Mouse (Mus musculus): ENCODE measurements at regions not wholly inside any gene's neighbourhood (a gene's known extent, or its start where the extent isn't known, plus 50 kb on each side); places are given as distances from the start of the nearest gene placed in this dataset.

GRCm38 (mm10) chr13:51297231-51297880 lies 111.1 kb upstream of the S1pr3 start:
- no peak for DNase-seq (ENCODE audit: low spot score in 2 of 2)

GRCm38 (mm10) chr13:51299047-51299760 lies 109.2 kb upstream of the S1pr3 start:
- DNase-seq (ENCODE audit: low spot score in 2 of 2) = no peak

- no peak for DNase-seq (ENCODE audit: low spot score in 2 of 2)
Measured at GRCm38 (mm10) chr13:51301476-51301875, 107.0 kb upstream of the S1pr3 start.

DNA sequence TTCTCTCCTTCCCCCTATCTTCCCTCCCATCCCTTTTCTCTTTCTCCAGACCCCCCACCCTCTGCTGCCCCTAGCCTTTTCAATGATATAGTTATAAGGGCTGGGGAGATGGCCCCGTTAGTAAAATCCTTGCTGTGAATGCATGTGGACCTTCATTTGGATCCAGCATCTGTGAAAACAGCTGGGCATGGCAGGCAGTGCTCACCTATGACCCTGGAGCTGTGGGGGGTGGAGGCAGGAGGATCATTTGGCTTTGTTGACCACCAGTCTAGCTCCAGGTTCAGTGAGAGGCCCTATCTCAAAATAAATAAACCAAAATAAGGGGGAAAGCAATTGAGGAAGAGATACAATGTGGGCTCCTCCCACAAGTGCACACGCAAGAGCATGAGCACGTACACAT lies 105.3 kb upstream of the S1pr3 start:
- no peak for DNase-seq (ENCODE audit: low spot score in 2 of 2)

DNA sequence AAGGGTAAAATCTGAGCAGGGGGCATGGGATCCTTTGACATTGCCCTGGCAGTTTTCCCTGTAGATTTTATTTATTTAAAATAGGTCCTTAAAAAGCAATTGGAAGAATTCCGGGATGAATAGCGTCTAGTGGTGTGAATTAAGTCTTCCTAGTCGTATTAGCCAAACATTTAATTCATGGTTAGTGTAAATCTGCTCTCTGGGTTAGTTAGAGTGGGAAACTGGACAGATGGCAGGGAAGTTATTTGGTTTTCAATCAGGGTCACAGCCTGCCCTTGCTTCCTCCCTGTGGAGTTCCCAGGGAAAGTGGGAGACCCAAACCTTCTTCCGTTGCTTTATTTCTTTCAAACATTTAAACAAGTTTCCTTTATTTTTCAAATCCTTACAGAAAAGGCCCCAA lies 103.8 kb upstream of the S1pr3 start:
- DNase-seq (ENCODE audit: low spot score in 2 of 2) = no peak

DNA sequence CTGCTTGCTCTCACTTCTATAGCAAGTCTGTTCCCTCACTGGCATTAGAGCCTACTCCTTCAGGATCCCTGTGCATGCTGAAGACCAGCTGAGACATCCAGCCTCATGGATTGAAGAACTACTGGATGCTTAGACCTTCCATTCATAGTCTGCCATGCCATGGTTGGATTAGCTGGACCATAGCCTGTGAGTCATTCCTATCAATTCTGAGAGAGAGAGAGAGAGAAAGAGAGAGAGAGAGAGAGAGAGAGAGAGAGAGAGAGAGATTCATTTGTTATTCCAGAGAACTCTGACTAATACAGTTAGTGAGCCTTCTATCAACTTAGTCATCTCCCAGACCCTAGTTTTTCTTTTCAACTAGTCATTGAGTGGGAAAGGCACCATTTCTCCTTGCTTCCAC lies 99.0 kb upstream of the S1pr3 start:
- DNase-seq (ENCODE audit: low spot score in 2 of 2) = no peak

DNA sequence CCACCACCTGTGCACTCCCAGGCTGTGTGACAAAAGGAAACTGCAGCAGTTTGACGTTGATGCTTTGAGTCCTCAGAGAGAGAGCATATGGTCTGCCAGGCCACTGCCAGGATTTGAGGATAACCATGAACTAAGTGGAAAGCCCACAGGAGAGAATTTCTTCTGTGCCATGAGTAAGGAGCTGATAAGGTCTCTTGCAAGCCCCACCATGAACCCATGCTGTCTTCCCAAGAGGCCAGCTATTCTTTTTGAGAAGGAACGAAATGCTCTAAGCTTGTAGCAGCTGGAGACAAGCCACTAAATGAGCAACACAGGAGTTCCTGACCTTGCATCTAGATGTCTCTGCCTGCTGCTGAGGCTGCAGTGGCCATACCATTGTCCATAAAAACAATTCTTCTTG lies 98.4 kb upstream of the S1pr3 start:
- DNase-seq (ENCODE audit: low spot score in 2 of 2) = no peak

DNA sequence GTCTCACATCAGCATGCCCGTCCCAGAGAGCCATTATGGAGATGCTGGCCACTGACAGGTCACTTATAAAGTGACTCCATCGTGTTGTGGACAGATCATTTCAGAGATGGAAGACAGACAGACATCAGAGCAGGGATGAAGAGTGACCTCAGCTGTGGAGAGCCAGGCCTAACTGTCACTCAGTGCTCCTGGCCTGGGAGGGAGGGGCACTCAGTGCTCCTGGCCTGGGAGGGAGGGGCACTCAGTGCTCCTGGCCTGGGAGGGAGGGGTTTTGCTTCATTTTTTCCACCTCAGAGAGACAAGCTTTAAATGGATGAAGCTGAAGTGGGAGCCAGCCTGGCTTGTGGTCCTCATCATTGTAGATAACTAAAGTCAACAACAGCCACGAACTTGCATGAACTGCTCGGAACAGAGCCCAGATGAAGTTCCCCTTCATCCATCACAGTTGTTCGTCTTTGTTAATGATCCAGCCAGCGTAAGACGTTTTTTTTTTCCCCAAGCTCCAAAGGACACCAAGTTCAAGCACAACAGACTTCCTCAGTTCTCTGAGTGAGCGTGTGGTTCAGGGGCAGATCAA lies 96.7 kb upstream of the S1pr3 start:
- DNase-seq (ENCODE audit: low spot score in 2 of 2) = no peak

DNA sequence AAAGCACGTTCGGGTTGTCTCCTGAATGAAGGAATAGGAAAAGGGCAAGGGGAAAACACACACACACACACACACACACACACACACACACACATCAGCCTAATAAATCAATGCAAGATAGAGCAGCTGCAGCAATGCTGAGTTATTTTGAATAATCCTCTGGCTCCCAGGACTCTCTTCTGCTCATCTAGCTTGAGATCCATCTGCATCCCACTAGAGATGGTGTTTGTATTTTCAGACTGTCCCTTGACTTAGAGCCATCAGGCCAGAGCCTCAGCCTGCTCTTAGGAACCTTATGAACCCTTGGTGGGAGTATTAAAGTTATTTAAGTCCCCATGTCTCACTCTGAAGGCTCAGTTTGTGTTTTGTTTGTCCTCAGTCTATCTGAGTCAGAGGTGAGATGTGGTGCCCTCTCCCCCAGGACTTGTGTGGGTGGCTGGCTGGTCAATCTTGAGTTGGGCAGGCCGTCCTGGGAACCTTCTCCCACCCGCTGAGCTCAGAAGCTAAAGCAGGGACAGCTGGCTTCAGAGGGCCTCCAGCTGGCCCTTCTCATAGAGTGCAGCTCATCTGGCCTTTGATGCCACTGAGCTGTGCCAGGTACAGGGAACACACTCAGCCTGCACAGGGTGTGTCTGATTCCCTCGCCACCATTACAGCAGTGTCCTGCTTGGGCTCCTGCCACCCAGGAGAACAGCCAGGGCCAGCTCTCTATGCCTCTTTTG lies 95.1 kb upstream of the S1pr3 start:
- no peak for DNase-seq (ENCODE audit: low spot score in 2 of 2)

DNA sequence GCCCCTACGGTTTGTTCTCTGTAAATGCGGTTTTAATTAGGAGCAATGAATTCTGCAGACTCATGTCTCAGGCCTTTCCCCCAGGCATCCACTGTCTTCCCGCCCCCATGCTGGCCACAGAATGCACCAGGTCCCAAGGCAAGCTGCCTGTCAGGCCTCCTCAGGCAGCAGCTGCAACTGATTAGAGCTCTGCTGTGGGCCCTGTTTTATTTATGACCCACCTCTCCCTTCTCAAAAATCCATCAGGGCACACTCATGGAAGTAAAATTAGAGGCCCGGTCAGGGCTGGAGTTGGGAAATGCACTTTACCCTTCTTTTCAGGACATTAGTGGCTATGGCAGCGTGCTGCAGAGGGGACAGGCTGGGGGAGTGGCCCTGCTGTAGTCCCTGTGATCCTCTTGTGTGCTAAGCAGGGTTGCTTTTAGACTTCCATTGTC lies 93.9 kb upstream of the S1pr3 start:
- DNase-seq (ENCODE audit: low spot score in 2 of 2) = no peak

DNA sequence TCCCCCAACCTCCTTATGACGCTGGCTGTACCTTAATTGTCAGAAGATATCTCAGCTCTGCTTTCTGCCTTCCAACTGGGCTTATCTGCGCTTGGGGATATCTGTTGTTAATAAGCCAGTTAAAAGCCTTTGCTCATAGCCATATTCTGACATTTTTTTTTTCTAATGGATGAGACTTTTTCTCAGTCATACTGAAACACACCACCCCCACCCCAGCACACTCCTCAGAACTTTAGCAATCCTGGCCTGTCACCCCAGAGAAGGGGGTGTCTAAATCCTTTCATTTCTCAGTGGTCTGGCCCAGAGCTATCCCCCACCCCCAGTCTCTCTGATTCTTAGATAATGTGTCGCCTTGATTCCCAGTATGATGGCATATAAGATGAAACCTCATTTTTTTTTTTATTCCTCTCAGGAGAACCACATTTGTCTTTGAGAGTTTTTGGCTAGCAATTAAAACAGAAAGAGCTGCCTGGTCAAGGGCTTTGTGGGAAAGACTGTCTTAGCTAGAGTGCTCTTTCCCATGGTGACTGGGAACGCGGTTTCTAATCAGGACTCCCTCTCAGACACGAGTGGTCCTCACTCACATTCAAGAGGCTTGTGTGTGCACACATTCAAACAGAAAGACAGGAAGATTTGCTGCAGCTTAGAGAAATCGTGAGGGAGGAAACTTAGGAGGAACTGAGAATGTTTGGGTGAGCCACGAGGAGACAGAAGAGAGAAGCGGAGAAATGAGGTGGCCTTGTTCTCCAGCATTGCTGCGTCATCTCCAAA lies 93.2 kb upstream of the S1pr3 start:
- no peak for DNase-seq (ENCODE audit: low spot score in 2 of 2)

- DNase-seq (ENCODE audit: low spot score in 2 of 2) = no peak
Measured at GRCm38 (mm10) chr13:51315779-51316041, 92.7 kb upstream of the S1pr3 start.

DNA sequence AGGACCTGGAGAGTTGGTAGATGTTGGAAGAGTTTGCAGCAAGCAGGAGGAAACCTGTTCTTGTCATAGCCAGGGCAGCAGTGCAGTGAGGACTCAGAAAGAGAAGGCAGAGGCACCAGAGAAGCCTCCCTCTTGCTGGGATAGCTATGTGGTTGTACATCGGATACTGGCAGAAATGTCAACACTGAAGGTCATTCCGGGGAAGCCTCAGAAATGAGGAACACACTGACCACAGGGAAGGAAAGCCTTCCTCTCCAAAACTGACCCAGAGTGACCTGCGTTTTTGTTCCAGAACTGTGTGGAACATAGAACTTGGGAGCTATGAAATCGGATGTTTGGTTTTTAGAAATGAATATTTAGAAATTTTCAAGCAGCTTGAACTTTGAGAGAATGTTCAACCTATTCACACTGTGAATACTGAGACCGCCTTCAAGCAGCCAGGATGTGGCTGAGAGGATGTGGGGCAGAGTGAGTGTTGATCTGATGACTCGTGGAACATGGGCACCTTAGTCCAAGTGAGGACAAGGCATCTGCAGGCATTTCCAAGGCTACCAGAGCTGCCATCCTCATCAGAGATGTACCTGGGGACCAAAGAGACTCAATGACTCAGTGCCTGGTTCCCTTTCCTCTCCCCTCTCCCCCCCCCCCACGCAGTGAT lies 85.3 kb upstream of the S1pr3 start:
- DNase-seq (ENCODE audit: low spot score in 2 of 2) = no peak

GRCm38 (mm10) chr13:51324714-51325113 lies 83.7 kb upstream of the S1pr3 start:
- DNase-seq (ENCODE audit: low spot score in 2 of 2) = no peak

DNA sequence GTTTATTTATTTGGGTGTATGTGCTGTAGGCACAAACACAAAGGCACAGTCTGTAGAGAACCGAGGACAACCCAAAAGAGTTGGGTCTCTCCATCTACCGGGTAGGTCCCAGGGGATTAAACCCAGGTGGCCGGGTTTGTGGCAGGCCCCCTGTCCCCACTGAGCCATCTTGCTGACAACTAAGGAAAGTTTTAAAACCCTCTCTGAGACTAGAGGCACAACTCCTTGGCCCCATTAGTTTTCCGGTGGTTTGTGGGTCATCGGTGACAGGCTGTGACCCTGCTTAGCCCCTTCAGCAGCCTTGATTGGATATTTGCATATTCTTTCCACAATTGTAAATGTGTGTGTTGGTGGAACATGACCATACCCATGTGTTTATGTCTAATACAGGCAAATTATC lies 83.1 kb upstream of the S1pr3 start:
- DNase-seq (ENCODE audit: low spot score in 2 of 2) = no peak

DNA sequence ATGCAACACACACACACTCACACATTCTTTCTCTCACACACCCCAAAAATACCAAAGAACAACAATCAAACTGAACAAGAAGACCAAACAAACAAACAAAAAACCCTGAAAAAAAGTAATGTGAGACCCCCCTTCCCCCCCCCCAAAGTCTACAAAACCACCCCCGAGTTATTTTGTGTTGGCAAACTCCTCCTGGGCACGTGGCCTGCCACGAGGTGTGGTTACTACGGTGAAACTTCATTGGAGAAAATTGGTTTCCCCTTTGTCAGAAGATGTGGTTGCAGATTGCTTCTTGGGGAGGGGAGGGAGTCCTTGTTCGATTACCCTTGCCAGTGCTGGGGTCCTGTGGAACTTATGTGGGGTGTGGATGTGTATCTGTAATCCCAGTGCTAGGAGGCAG lies 82.3 kb upstream of the S1pr3 start:
- no peak for DNase-seq (ENCODE audit: low spot score in 2 of 2)

DNA sequence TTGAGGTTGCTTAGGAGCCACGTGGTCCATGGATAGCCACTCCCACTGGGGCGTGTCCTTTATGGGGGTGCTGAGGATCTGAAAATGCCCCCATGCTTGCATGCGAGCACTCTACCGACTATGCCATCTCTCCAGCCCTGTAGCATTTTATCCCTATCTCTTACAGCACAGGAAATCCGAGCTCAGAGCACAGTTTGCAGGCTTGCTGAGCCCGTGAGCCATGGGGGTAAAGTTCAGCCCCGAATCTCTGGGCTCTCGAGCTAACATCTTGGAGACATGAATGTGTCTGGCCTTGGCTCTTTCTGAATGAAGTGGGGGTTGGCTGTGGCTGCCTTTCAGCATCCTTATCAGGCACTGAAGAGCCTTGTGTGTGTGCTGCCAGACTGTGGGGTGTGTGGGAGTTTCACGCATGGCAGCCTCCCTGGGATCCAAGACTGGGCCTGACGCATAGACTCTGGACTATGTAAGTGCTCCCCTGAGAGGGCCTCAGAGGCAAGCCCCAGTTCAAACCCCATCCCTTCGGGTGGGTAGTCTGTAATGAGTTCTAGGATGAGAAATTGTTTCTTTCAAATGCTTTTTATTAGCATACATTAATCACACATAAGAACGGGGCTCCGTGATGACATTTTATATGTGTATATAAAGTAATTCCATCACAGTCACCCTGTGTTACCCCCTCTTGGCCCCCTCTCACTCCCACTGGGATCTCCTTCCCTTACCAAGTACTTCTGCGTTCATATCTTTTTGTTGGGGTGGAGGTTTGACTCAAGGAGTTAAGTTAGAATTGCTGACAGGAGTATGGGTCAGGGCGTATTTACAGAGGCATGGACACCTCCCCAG lies 80.1 kb upstream of the S1pr3 start:
- no peak for DNase-seq (ENCODE audit: low spot score in 2 of 2)

- no peak for DNase-seq (ENCODE audit: low spot score in 2 of 2)
Measured at GRCm38 (mm10) chr13:51328971-51329346, 79.5 kb upstream of the S1pr3 start.

DNA sequence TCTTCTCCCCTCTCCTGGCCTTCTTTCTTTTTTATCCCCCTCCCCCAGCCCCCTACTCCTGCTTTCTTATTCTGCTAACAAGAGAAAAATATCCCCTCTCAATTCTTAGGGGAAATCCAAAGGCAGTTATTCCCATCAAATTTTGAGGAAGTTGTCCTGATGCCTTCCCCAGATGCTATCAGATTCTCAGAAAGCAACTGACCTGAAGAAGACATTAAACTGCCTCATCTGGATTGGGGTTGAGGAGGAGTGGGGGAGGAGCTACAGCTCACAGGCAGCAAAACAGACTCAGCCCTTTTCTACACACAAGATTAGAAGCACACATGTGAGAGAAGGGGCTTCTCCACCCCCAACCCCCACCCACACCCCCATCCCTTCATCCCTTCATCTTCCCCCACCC lies 78.7 kb upstream of the S1pr3 start:
- no peak for DNase-seq (ENCODE audit: low spot score in 2 of 2)

DNA sequence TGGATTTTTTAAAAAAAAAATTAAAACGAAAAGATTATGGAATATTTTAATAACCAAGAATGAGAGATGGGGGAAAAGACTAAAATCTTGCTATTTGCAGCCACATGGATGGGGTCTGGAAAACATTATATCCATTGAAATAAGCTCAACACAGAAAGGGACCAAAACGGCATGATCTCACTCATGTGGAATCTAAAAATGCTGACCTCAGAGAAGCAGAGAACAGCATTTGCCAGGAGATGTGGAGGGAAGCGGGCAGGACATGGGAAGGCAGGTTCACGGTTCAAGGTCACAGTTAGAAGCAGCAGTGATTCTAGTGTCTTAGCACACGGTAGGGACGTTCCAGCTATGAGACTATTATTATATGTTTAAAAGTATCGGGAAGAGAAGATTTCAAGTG lies 76.2 kb upstream of the S1pr3 start:
- DNase-seq (ENCODE audit: low spot score in 2 of 2) = no peak

- no peak for DNase-seq (ENCODE audit: low spot score in 2 of 2)
Measured at GRCm38 (mm10) chr13:51333481-51333880, 75.0 kb upstream of the S1pr3 start.
